Mouse (Mus musculus) cerebellum, postnatal 4 days (tissue): ENCODE data around the gene Olfr559.

Experiments used
- DNase-seq, 2 experiments: peaks; one replicate each; pipeline ENCODE4 v3.0.0; 2022; ENCODE audit warnings: low spot score in 2 of 2, mixed read lengths in 1 of 2

The Olfr559 gene

DNA sequence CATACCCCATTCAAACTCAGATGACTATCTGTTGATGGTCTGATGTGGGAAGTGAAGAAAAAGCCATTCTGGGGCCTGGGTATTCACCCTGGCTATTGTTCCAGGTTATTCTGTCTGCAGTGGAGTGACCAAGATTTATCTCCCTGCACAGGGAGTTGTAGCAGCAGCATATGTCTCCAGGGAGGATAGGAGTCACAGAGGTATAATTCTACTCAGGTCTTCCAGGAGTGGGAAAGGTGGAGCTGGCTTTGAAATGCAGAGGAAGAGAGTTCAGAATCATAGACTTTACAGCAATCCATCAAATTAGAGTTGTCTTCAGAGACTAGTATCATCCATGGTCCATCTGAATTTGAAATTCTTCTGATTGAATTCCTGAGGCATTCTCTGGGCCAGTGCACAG lies at the start of gene Olfr559:
Olfr559 (minus strand) TSS at position 101 of the 400 bp plus-strand sequence.
- DNase-seq, result no peak

DNA sequence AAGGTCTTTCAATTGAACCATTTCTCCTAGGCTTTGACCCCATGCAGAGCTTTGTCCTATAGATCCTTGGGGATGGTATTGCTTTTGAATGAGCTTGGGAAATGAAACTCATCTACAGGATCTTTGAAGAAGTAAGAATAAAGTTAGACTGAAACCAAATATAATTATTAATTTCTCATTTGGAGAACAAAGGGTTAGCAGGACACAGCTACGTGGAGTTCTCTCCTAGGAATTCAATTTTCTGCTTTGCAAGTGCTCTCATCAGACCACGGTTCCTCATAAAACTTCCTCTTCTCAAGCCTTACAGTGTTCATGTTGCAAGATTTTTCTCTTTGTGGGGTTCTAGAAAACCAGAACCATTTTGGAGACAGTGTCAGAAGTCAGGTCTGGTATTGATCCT lies 43.6 kb upstream of the Olfr559 start, which contains the start of gene Olfr561:
Olfr561 (plus strand) TSS at position 301 of the 400 bp plus-strand sequence.
- no peak for DNase-seq

DNA sequence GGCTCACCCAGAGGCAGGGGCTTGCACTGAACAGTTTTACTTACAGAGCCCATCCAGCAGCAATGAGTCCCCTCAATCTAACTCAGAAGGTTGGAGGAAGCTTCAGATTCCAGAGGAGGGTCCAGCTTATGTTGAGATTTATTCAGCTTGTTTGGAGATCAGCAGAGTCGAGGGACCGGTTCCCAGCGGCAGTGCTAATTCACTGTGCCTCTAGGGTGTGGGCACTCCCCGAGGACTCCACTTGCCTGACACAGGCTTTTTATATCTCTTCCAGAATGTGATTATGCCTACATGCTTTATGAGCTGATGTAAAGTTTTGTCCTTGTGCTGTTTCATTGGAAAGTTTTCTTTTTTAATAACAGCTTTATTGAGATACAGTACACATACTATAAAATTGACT lies 32.0 kb upstream of the Olfr559 start, which contains the start of the genes Olfr560 and Olfr78:
Olfr560 (minus strand) TSS at position 101 of the 400 bp plus-strand sequence.
Olfr78 (minus strand) TSS at position 206 of the 400 bp plus-strand sequence.
- no peak for DNase-seq

- DNase-seq, result no peak
Measured at GRCm38 (mm10) chr7:102752086-102752485, 24.8 kb upstream of the Olfr559 start.

DNA sequence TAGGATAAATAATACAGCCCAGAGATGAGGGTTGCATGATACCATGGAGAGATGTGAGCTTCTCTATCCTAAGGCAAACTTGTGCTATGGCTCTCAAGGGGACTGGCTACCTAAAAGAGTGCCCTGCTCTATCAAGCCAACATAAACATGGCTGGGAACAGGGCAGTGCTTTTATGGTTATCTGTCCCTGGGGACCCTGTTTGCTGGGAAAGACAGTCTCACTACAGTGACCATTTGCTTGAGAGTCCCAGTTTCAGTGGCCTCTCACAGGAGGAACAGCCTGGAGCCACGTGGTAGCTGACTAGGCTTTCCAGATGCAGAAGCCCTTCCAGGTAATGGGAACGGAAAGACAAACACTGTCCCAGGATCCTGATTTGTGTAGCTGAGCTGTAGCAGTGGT lies 10.4 kb upstream of the Olfr559 start:
- DNase-seq, result no peak

DNA sequence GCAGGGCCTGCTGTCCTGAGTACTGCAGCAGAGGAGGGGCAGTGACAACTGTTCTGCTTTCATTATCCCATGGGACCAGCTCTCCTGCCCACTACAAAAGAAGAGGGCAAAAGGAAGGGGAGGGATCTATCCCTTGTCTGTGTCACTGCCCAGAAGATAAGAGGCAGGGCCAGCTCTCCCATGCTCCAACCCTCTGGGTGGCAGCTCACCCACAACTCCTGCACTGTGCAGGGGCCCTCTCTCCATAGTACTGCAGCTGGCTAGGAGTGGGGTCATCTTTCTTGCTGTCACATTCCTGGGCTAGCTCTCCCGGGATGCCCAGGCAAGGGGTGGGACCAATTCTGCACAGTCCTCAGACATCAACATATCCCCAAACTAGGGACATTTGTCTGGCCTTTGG lies 6.5 kb upstream of the Olfr559 start:
- no peak for DNase-seq

GRCm38 (mm10) chr7:102718970-102719369 lies 8.3 kb downstream of the Olfr559 start, which contains the start of gene Olfr33:
Gene Olfr33, minus strand, starts transcription at chr7:102719070.
- no peak for DNase-seq

- DNase-seq, result no peak
Measured at GRCm38 (mm10) chr7:102701915-102702314, 25.4 kb downstream of the Olfr559 start, which contains the start of gene Olfr558. Gene Olfr558, plus strand, starts transcription at chr7:102702215.

DNA sequence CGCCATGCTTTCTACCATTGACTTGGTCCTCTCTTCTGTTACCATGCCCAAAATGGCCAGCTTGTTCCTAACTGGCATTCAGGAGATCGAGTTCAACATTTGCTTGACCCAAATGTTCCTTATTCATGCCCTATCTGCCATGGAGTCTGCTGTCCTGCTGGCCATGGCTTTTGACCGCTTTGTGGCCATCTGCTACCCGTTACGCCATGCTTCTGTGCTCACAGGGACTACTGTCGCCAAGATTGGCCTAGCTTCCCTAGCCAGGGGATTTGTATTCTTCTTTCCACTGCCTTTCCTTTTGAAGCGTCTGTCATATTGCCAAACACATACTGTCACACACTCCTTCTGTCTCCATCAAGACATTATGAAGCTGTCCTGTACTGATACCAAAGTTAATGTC lies 28.8 kb downstream of the Olfr559 start:
- DNase-seq, result no peak

DNA sequence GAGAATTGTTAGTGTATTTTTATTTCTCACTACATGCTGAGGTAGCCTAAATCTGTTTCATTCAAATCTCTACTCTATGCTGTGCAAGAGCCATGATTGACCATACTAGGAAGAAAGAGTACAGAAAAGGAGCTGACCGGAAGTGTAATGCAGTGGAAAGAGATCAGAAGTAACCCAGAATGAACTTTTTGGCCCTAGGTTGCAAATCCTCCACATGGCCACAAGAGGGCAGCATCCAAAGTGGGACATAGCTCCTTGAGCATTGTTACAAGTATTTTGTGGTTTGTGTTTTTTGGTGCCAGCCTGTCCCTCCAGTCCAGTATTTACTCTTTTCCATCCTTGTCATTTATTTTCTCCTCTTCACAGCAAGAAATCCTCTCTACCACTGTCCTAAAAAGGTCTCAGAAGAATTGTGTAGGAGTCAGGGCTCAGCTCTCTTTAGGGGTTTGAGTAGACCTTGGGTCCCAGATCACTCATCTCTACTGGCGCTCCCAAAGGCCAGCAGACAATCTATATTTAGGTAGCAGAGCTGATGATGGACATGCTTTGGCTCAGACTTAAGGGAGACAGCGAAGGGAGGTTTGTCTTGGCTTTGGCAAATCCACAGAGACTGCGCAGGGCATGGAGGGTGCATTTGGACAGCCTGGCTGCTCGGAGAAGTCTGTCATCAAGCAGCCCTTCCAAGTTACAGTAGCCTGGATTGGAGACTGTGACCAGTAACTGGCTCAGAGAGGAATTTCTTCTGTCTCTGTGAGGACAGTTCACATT lies 31.7 kb downstream of the Olfr559 start, which contains the start of gene Olfr557:
Olfr557 (plus strand) TSS at position 553 of the 768 bp plus-strand sequence.
- DNase-seq, result peak in 1 of 2 experiments; percentile 12

DNA sequence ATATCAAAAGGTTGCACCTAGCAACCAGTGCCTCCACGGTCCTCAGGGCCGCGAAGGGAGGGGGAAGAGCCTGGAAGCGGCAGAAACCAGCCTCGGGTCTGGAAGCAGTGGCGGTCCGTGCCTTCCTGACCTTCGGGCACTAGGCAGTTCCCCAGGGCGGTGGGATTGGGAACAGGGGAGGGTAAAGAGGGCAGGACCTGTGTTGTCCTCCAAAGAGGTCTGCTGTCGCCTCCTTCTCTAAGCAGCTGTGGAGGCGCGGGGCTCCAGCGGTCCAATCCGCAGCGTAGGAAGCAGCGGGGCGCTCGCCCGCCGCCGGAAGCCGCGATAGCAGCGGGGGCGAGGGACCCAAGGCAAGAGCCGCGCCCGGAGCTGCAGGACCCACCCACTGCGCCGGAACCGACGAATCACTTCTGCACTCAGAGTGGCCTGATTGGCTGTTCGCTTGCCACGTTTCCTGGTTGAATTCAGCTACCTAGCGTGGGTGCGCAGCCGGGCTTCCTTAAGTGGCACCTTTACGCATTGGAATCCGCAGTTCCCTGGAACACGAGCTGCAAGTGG lies 40.3 kb downstream of the Olfr559 start, which contains the start of gene Trim68:
Trim68 (minus strand) TSS at position 384 of the 558 bp plus-strand sequence.
- peak; percentile 61 to 74 for DNase-seq

- no peak for DNase-seq
Measured at GRCm38 (mm10) chr7:102681916-102682315, 45.4 kb downstream of the Olfr559 start.

GRCm38 (mm10) chr7:102676225-102676624 lies 51.1 kb downstream of the Olfr559 start:
- no peak for DNase-seq
